7 mouse cellular contexts compared by ENCODE assay signal in the genomic region with DNA sequence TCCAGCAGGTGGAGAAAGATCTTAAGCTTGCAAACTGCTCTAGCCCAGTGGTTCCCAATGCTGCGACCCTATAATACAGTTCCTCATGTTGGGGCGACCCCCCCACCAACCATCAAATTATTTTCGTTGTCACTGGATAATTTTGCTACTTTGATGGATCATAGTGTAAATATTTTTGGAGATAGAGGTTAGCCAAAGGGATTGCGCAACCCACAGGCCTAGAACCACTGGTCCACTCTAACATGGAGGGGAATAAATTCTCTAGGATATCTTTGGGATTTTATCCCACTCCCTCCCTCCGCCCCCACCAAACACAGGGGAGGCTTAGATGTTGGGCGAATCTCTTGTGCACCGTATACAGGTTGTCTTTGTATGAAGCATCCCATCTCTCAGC. TPM values are rescaled to one million over a fixed set of nuclear protein-coding genes. Genes with fewer than 3 reads are reported as not detected.
DNase-seq lines count a peak whose midpoint lies in the region; ATAC-seq lines count a peak whose summit lies in the region.

No protein-coding gene starts in this region.

- no peak for DNase-seq in lung, postnatal 25 days (ENCODE audit: low spot score)
- DNase-seq in limb, embryonic 10.5 days (ENCODE audit: low spot score), result no peak
- no peak for DNase-seq in embryo, embryonic 10 days (ENCODE audit: low spot score)
- DNase-seq in spleen, adult 18-20 months, result no peak

- no peaks in the 10 kb centered on the region for H3K36me3 ChIP-seq in lung, embryonic 16.5 days (ENCODE audit: control insufficient read depth, insufficient read depth, low read length)
- no peaks in the 10 kb centered on the region for H3K36me3 ChIP-seq in forebrain, embryonic 15.5 days
- H3K36me3 ChIP-seq in limb, embryonic 10.5 days, result no peaks in the 10 kb centered on the region
- no peaks in the 10 kb centered on the region for H3K36me3 ChIP-seq in stomach, embryonic 15.5 days

- ATAC-seq in lung, embryonic 16.5 days (ENCODE audit: low read depth), result no peak; the same call in 1 of the 2 replicates
- no peak for ATAC-seq in forebrain, embryonic 15.5 days (replicated peaks)
- ATAC-seq in stomach, embryonic 15.5 days (ENCODE audit: insufficient read depth, low FRiP score, low read depth), result no peak

- peak overlapping the region; percentile 52 for H3K4me2 ChIP-seq in lung, embryonic 16.5 days (ENCODE audit: low read depth, low read length)
- H3K4me2 ChIP-seq in forebrain, embryonic 15.5 days (replicated peaks), result peak overlapping the region; percentile 36; the same call in 1 of the 2 replicates
- H3K4me2 ChIP-seq in stomach, embryonic 15.5 days, result peak overlapping the region; percentile 49; the same call in 1 of the 2 replicates

- peak overlapping the region; percentile 93 for H3K27ac ChIP-seq in lung, embryonic 16.5 days (ENCODE audit: low read length)
- peak overlapping the region; percentile 84 for H3K27ac ChIP-seq in forebrain, embryonic 15.5 days (replicated peaks)
- peak overlapping the region; percentile 86 for H3K27ac ChIP-seq in limb, embryonic 10.5 days
- peak overlapping the region; percentile 81 for H3K27ac ChIP-seq in stomach, embryonic 15.5 days

- H3K4me1 ChIP-seq in lung, embryonic 16.5 days (replicated peaks; ENCODE audit: control insufficient read depth, insufficient read depth, low read length), result peaks cover 27% of the 10 kb centered on the region
- H3K4me1 ChIP-seq in forebrain, embryonic 15.5 days, result peaks cover 37% of the 10 kb centered on the region
- H3K4me1 ChIP-seq in limb, embryonic 10.5 days, result peaks cover 54% of the 10 kb centered on the region
- H3K4me1 ChIP-seq in stomach, embryonic 15.5 days, result peaks cover 22% of the 10 kb centered on the region

- no peaks in the 10 kb centered on the region for H3K27me3 ChIP-seq in lung, embryonic 16.5 days (ENCODE audit: control insufficient read depth, insufficient read depth, low read depth, low read length)
- no peaks in the 10 kb centered on the region for H3K27me3 ChIP-seq in forebrain, embryonic 15.5 days
- no peaks in the 10 kb centered on the region for H3K27me3 ChIP-seq in limb, embryonic 10.5 days (ENCODE audit: low read depth, poor library complexity, severe bottlenecking)
- H3K27me3 ChIP-seq in stomach, embryonic 15.5 days (replicated peaks), result no peaks in the 10 kb centered on the region

- no peak overlapping the region for H3K4me3 ChIP-seq in lung, embryonic 16.5 days (ENCODE audit: low read length)
- H3K4me3 ChIP-seq in forebrain, embryonic 15.5 days, result no peak overlapping the region
- H3K4me3 ChIP-seq in limb, embryonic 10.5 days, result peak overlapping the region; percentile 30; the same call in 1 of the 2 replicates
- no peak overlapping the region for H3K4me3 ChIP-seq in stomach, embryonic 15.5 days (replicated peaks)

- H3K9me3 ChIP-seq in lung, embryonic 16.5 days (ENCODE audit: control insufficient read depth, low read length), result no peaks in the 10 kb centered on the region
- no peaks in the 10 kb centered on the region for H3K9me3 ChIP-seq in forebrain, embryonic 15.5 days
- H3K9me3 ChIP-seq in limb, embryonic 10.5 days (replicated peaks), result no peaks in the 10 kb centered on the region
- no peaks in the 10 kb centered on the region for H3K9me3 ChIP-seq in stomach, embryonic 15.5 days

- WGBS in lung, embryonic 16.5 days, result 63% methylated on average over 7 of the region's 7 CpGs
- WGBS in forebrain, embryonic 15.5 days, result 82% methylated on average over 7 of the region's 7 CpGs
- 85% methylated on average over 7 of the region's 7 CpGs for WGBS in limb, embryonic 10.5 days
- WGBS in stomach, embryonic 15.5 days, result 75% methylated on average over 7 of the region's 7 CpGs

- no peak overlapping the region for H3K9ac ChIP-seq in lung, embryonic 16.5 days (ENCODE audit: low read length)
- no peak overlapping the region for H3K9ac ChIP-seq in forebrain, embryonic 15.5 days (replicated peaks)
- no peak overlapping the region for H3K9ac ChIP-seq in stomach, embryonic 15.5 days

RNA-seq across cellular contexts. Expression of a gene that starts 49.8 kb away (rescaled TPM):
- polyA plus RNA-seq in lung, embryonic 16.5 days (2015; fragmentation: Nextera tagmentation; extraction: Ambion mirVana), result 6.9 and 7.2 TPM in 2 replicates
- 17.2 and 18.5 TPM in 2 replicates for polyA plus RNA-seq in forebrain, embryonic 15.5 days (2015; fragmentation: Nextera tagmentation; extraction: Ambion mirVana)
- polyA plus RNA-seq in limb, embryonic 10.5 days (2016; fragmentation: Nextera tagmentation; extraction: Ambion mirVana), result 13.7 and 14.3 TPM in 2 replicates
- polyA plus RNA-seq in stomach, embryonic 15.5 days (2015; fragmentation: Nextera tagmentation; extraction: Ambion mirVana), result 7.0 and 7.2 TPM in 2 replicates

RNA-seq across cellular contexts. Expression of a gene that starts 49.9 kb away (rescaled TPM):
- 1.8 and 2.1 TPM in 2 replicates for polyA plus RNA-seq in lung, embryonic 16.5 days (2015; fragmentation: Nextera tagmentation; extraction: Ambion mirVana)
- 8.5 and 9.5 TPM in 2 replicates for polyA plus RNA-seq in forebrain, embryonic 15.5 days (2015; fragmentation: Nextera tagmentation; extraction: Ambion mirVana)
- polyA plus RNA-seq in limb, embryonic 10.5 days (2016; fragmentation: Nextera tagmentation; extraction: Ambion mirVana), result 4.9 and 5.5 TPM in 2 replicates
- polyA plus RNA-seq in stomach, embryonic 15.5 days (2015; fragmentation: Nextera tagmentation; extraction: Ambion mirVana), result 3.0 and 3.3 TPM in 2 replicates
